12 mouse cellular contexts compared by ENCODE assay signal in the genomic region with DNA sequence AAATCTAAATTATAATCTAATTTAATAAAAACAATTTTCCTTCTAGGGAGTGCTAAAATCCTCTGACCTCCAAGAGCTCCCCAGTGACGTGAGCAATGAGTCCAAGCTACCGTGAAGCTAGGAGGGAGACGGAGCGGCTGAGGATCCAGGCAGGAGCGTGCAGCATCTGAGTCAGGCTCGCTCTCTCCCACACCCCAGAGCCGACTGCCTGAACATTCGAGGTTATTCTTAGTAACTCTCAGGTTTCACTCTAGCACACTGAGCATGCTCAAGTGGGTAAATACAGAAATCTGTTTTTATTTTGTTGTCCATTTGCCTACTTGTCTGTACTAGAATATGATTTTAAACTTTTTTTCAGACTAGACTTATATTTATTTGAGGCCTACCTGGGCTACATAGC. TPM values are rescaled to one million over a fixed set of nuclear protein-coding genes. Genes with fewer than 3 reads are reported as not detected.
DNase-seq lines count a peak whose midpoint lies in the region; ATAC-seq and TF ChIP-seq lines count a peak whose summit lies in the region.
"Had no signal": no experiment of that assay in that cellular context is flagged by ENCODE, and none has a peak within 500 bp of the region (broad histone marks: within the 10 kb centered on the region; RNA-seq: fewer than 3 reads in every experiment).

No protein-coding gene starts in this region.

- ATAC-seq in embryonic facial prominence, embryonic 13.5 days (ENCODE audit: insufficient number of reproducible peaks, insufficient read depth, low FRiP score, low TSS enrichment, low read depth), result no peak
- ATAC-seq in heart, embryonic 14.5 days (ENCODE audit: insufficient number of reproducible peaks, insufficient read depth, low FRiP score, low read depth), result peak; percentile 81; the same call in 1 of the 2 replicates
- ATAC-seq in hindbrain, embryonic 12.5 days (ENCODE audit: low FRiP score), result no peak

- no peak for TF ChIP-seq CTCF in layer of hippocampus, adult 2 months (conservative IDR thresholded peaks at IDR 0.05)

- DNase-seq in layer of hippocampus, adult 2 months (ENCODE audit: low spot score in 2 of 2), result peak; percentile 41 to 51
- no peak for DNase-seq in layer of hippocampus, postnatal 14 days (ENCODE audit: low spot score in 2 of 2)
- peak; percentile 60 to 68 for DNase-seq in right cerebral cortex, adult 2 months (ENCODE audit: low spot score in 2 of 2)
- no peak for DNase-seq in kidney, adult 18-20 months
- DNase-seq in cerebellum, postnatal 14 days, result no peak
- DNase-seq: thymus, postnatal 36 days had no signal

- H3K9ac ChIP-seq in embryonic facial prominence, embryonic 13.5 days, result no peak overlapping the region
- no peak overlapping the region for H3K9ac ChIP-seq in heart, embryonic 14.5 days (ENCODE audit: low read length)
- no peak overlapping the region for H3K9ac ChIP-seq in hindbrain, embryonic 12.5 days
- H3K9ac ChIP-seq: embryonic facial prominence, embryonic 12.5 days had no signal

- 8% methylated on average over 8 of the region's 8 CpGs for WGBS in embryonic facial prominence, embryonic 13.5 days
- 14% methylated on average over 8 of the region's 8 CpGs for WGBS in heart, embryonic 14.5 days
- WGBS in hindbrain, embryonic 12.5 days, result 71% methylated on average over 8 of the region's 8 CpGs

- no peaks in the 10 kb centered on the region for H3K9me3 ChIP-seq in embryonic facial prominence, embryonic 13.5 days
- no peaks in the 10 kb centered on the region for H3K9me3 ChIP-seq in heart, embryonic 14.5 days (ENCODE audit: control insufficient read depth, low read length)
- no peaks in the 10 kb centered on the region for H3K9me3 ChIP-seq in hindbrain, embryonic 12.5 days (replicated peaks)
- H3K9me3 ChIP-seq: embryonic facial prominence, embryonic 12.5 days had no signal

- H3K4me2 ChIP-seq in embryonic facial prominence, embryonic 13.5 days, result peak overlapping the region; percentile 31; the same call in 1 of the 2 replicates
- peak overlapping the region; percentile 34 for H3K4me2 ChIP-seq in heart, embryonic 14.5 days (ENCODE audit: low read length)
- no peak overlapping the region for H3K4me2 ChIP-seq in hindbrain, embryonic 12.5 days (replicated peaks)
- H3K4me2 ChIP-seq: embryonic facial prominence, embryonic 12.5 days had no signal

- H3K27ac ChIP-seq in layer of hippocampus, adult 2 months, result peak overlapping the region; percentile 21; the same call in 1 of the 2 replicates
- H3K27ac ChIP-seq in embryonic facial prominence, embryonic 13.5 days, result peak overlapping the region; percentile 66
- H3K27ac ChIP-seq in heart, embryonic 14.5 days (replicated peaks in 1 of 2; ENCODE audit: control insufficient read depth in 1 of 2, insufficient read depth in 1 of 2, low read depth in 2 of 2, low read length in 2 of 2), result peak overlapping the region; percentile 14 to 75; a peak in 3 of 4 replicates
- H3K27ac ChIP-seq in hindbrain, embryonic 12.5 days, result no peak overlapping the region
- H3K27ac ChIP-seq: embryonic facial prominence, embryonic 12.5 days had no signal

- no peak overlapping the region for H3K4me3 ChIP-seq in layer of hippocampus, adult 2 months
- no peak overlapping the region for H3K4me3 ChIP-seq in embryonic facial prominence, embryonic 13.5 days
- no peak overlapping the region for H3K4me3 ChIP-seq in heart, embryonic 14.5 days (ENCODE audit: control insufficient read depth in 1 of 2, insufficient read depth in 1 of 2, low read depth in 1 of 2, low read length in 2 of 2)
- no peak overlapping the region for H3K4me3 ChIP-seq in hindbrain, embryonic 12.5 days
- H3K4me3 ChIP-seq: embryonic facial prominence, embryonic 12.5 days had no signal

- H3K36me3 ChIP-seq in embryonic facial prominence, embryonic 13.5 days, result peaks cover 40% of the 10 kb centered on the region
- peaks cover 22% of the 10 kb centered on the region for H3K36me3 ChIP-seq in heart, embryonic 14.5 days (ENCODE audit: control insufficient read depth, insufficient read depth, low read length)
- peaks cover 36% of the 10 kb centered on the region for H3K36me3 ChIP-seq in hindbrain, embryonic 12.5 days

- H3K4me1 ChIP-seq in embryonic facial prominence, embryonic 13.5 days, result peaks cover 16% of the 10 kb centered on the region
- H3K4me1 ChIP-seq in heart, embryonic 14.5 days (ENCODE audit: control insufficient read depth in 2 of 2, insufficient read depth in 2 of 2, low read length in 2 of 2), result peaks cover 5 to 19% of the 10 kb centered on the region in 2 experiments
- no peaks in the 10 kb centered on the region for H3K4me1 ChIP-seq in hindbrain, embryonic 12.5 days
- H3K4me1 ChIP-seq: embryonic facial prominence, embryonic 12.5 days had no signal

- H3K27me3 ChIP-seq in embryonic facial prominence, embryonic 13.5 days, result no peaks in the 10 kb centered on the region
- no peaks in the 10 kb centered on the region for H3K27me3 ChIP-seq in heart, embryonic 14.5 days (ENCODE audit: control insufficient read depth, insufficient read depth, low read length)
- no peaks in the 10 kb centered on the region; the same call in 1 of the 2 replicates for H3K27me3 ChIP-seq in hindbrain, embryonic 12.5 days
- H3K27me3 ChIP-seq: embryonic facial prominence, embryonic 12.5 days had no signal

RNA-seq across cellular contexts. Expression of a gene that starts 28.2 kb away (rescaled TPM):
- total RNA-seq in layer of hippocampus, adult 2 months (2021), result 100 to 1,000 TPM; 257 to 267 TPM
- total RNA-seq in layer of hippocampus, postnatal 14 days (2021), result 100 to 1,000 TPM; 271 to 295 TPM
- polyA plus RNA-seq in embryonic facial prominence, embryonic 13.5 days (2015; fragmentation: Nextera tagmentation; extraction: Ambion mirVana), result 412 and 420 TPM in 2 replicates
- polyA plus RNA-seq in heart, embryonic 14.5 days (2014; fragmentation: Nextera tagmentation; extraction: Ambion mirVana), result 196 and 209 TPM in 2 replicates
- 333 and 369 TPM in 2 replicates for polyA plus RNA-seq in hindbrain, embryonic 12.5 days (2016; fragmentation: Nextera tagmentation; extraction: Ambion mirVana)

RNA-seq across cellular contexts. Expression of a gene that starts 30.2 kb away (rescaled TPM):
- 10 to 100 TPM; 14.3 to 17.2 TPM for total RNA-seq in layer of hippocampus, adult 2 months (2021)
- total RNA-seq in layer of hippocampus, postnatal 14 days (2021), result 10 to 100 TPM; 14.4 to 15.2 TPM
- polyA plus RNA-seq in embryonic facial prominence, embryonic 13.5 days (2015; fragmentation: Nextera tagmentation; extraction: Ambion mirVana), result 36.2 and 37.4 TPM in 2 replicates
- polyA plus RNA-seq in heart, embryonic 14.5 days (2014; fragmentation: Nextera tagmentation; extraction: Ambion mirVana), result 35.4 and 37.0 TPM in 2 replicates
- polyA plus RNA-seq in hindbrain, embryonic 12.5 days (2016; fragmentation: Nextera tagmentation; extraction: Ambion mirVana), result 28.1 and 30.4 TPM in 2 replicates

RNA-seq across cellular contexts. Expression of a gene that starts 46.1 kb away (rescaled TPM):
- not detected for total RNA-seq in layer of hippocampus, adult 2 months (2021)
- not detected for total RNA-seq in layer of hippocampus, postnatal 14 days (2021)
- polyA plus RNA-seq in embryonic facial prominence, embryonic 13.5 days (2015; fragmentation: Nextera tagmentation; extraction: Ambion mirVana), result not detected in 2 replicates
- not detected in 2 replicates for polyA plus RNA-seq in heart, embryonic 14.5 days (2014; fragmentation: Nextera tagmentation; extraction: Ambion mirVana)
- not detected in 2 replicates for polyA plus RNA-seq in hindbrain, embryonic 12.5 days (2016; fragmentation: Nextera tagmentation; extraction: Ambion mirVana)
- total RNA-seq: layer of hippocampus, postnatal 36 days; MEL had no signal
- polyA plus RNA-seq: embryonic facial prominence, embryonic 12.5 days had no signal

RNA-seq across cellular contexts. Expression of a gene that starts 54.4 kb away (rescaled TPM):
- total RNA-seq in layer of hippocampus, adult 2 months (2021), result 10 to 100 TPM; 34.0 to 42.4 TPM
- 10 to 100 TPM; 22.0 to 24.2 TPM for total RNA-seq in layer of hippocampus, postnatal 14 days (2021)
- polyA plus RNA-seq in embryonic facial prominence, embryonic 13.5 days (2015; fragmentation: Nextera tagmentation; extraction: Ambion mirVana), result 11.6 and 11.9 TPM in 2 replicates
- polyA plus RNA-seq in heart, embryonic 14.5 days (2014; fragmentation: Nextera tagmentation; extraction: Ambion mirVana), result 1.1 and 2.9 TPM in 2 replicates
- 11.6 and 13.4 TPM in 2 replicates for polyA plus RNA-seq in hindbrain, embryonic 12.5 days (2016; fragmentation: Nextera tagmentation; extraction: Ambion mirVana)

Comparison
In these comparisons a context has a peak if more than half of its experiments do, and no peak if none do; other contexts are left out.
1. DNase-seq: peak in layer of hippocampus, adult 2 months (2 of 2) and right cerebral cortex, adult 2 months (2 of 2); none in layer of hippocampus, postnatal 14 days (0 of 2), kidney, adult 18-20 months (single experiment) and cerebellum, postnatal 14 days (0 of 2).